Mouse (Mus musculus) limb, embryonic 13.5 days (tissue): ENCODE data around the gene Etv2. TPM values are rescaled to one million over a fixed set of nuclear protein-coding genes. Genes with fewer than 3 reads are reported as not detected.

Experiments used
- ATAC-seq: fragments of 200-750 bp; cut with Nextera tagmentation; 2 replicates; pipeline ENCODE4 v1.8.0; 2017; ENCODE audit warnings: low read depth, moderate number of reproducible peaks, moderate TSS enrichment; ENCODE audit not compliant: low FRiP score
- H3K27ac ChIP-seq: fragments of 300-500 bp; sonication (generic); 2 replicates; pipeline ENCODE4 v1.5.1; 2015; ENCODE audit warnings: inconsistent platforms, mild to moderate bottlenecking, moderate library complexity
- H3K27me3 ChIP-seq: fragments of 300-500 bp; sonication (generic); 2 replicates; pipeline ENCODE4 v1.6.1; 2015; ENCODE audit warnings: mild to moderate bottlenecking, inconsistent platforms
- H3K36me3 ChIP-seq: fragments of 300-500 bp; sonication (generic); 2 replicates; pipeline ENCODE4 v1.6.1; 2015; ENCODE audit warnings: inconsistent platforms, mild to moderate bottlenecking, moderate library complexity
- H3K4me1 ChIP-seq: fragments of 300-500 bp; sonication (generic); 2 replicates; pipeline ENCODE4 v1.6.1; 2015; ENCODE audit warnings: inconsistent platforms
- H3K4me2 ChIP-seq: fragments of 300-500 bp; sonication (generic); replicated peaks from 2 replicates; pipeline ENCODE4 v1.6.1; 2015; ENCODE audit warnings: inconsistent platforms, mild to moderate bottlenecking, moderate library complexity
- H3K4me3 ChIP-seq: fragments of 300-500 bp; sonication (generic); 2 replicates; pipeline ENCODE4 v1.5.1; 2015; ENCODE audit warnings: moderate library complexity, mild to moderate bottlenecking, inconsistent platforms
- H3K9ac ChIP-seq: fragments of 300-500 bp; sonication (generic); 2 replicates; pipeline ENCODE4 v1.6.1; 2015; ENCODE audit warnings: mild to moderate bottlenecking, inconsistent platforms
- H3K9me3 ChIP-seq: fragments of 300-500 bp; sonication (generic); 2 replicates; pipeline ENCODE4 v1.6.1; 2016; ENCODE audit warnings: inconsistent platforms
- WGBS: fragments of 180-500 bp; shearing (Covaris S2); methylation state at CpG from one replicate; pipeline ENCODE4 v1.1.7; 2015; 5-methylcytosine and 5-hydroxymethylcytosine counted together
- polyA plus RNA-seq: library from polyadenylated mRNA; unstranded; fragments of >200 nt; fragmentation: Nextera tagmentation; extraction: Ambion mirVana; gene quantifications from 2 replicates; pipeline ENCODE4 v1.2.1, GENCODE M21; 2015

Gene Etv2
- polyA plus RNA-seq = not detected in 2 replicates

DNA sequence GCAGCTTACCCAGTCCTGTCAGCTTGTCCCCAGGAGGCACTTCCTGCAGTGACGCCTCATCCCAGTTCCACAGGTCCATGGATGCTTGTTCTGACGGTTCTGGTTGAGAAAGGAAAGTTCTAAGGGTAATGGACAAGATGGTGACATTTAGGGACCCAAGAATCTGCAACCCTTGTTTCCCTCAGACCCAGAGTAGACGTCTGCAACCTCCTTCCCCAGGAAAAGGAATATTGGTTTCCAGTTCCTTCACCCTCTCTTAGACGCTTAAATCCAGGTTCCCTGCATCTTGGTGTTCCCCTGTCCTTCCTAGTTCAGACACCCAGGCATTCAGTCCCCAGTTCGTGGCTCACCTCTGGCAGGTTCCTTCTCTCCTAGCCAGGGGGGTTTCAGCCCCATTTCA is at the start of gene Etv2:
Etv2 (minus strand) TSS at position 101 of the 400 bp plus-strand sequence.
- no peak within 1 kb of the TSS for H3K27ac ChIP-seq
- WGBS = 3% methylated on average over 5 of the region's 5 CpGs
- peak within 1 kb of the TSS; percentile 51; the same call in 1 of the 2 replicates for H3K9ac ChIP-seq
- H3K27me3 ChIP-seq = peaks cover 56% of the 10 kb centered on the region
- peak within 1 kb of the TSS; percentile 28 for H3K4me3 ChIP-seq
- peak within 1 kb of the TSS; percentile 53 for H3K4me2 ChIP-seq
- peaks cover 8% of the 10 kb centered on the region for H3K36me3 ChIP-seq
- no peaks in the 10 kb centered on the region for H3K9me3 ChIP-seq
- H3K4me1 ChIP-seq = peaks cover 26% of the 10 kb centered on the region
- no peak for ATAC-seq

- no peak overlapping the region for H3K4me2 ChIP-seq
- H3K27ac ChIP-seq = no peak overlapping the region
- no peak overlapping the region for H3K9ac ChIP-seq
- H3K27me3 ChIP-seq = peaks cover 26% of the 10 kb centered on the region
- H3K9me3 ChIP-seq = peaks cover 2% of the 10 kb centered on the region; the same call in 1 of the 2 replicates
- no peak overlapping the region for H3K4me3 ChIP-seq
- 81% methylated on average over 2 of the region's 2 CpGs for WGBS
- H3K36me3 ChIP-seq = no peaks in the 10 kb centered on the region
- ATAC-seq = no peak
- no peaks in the 10 kb centered on the region for H3K4me1 ChIP-seq
Measured at GRCm38 (mm10) chr7:30683425-30683824, 47.8 kb upstream of the Etv2 start.

DNA sequence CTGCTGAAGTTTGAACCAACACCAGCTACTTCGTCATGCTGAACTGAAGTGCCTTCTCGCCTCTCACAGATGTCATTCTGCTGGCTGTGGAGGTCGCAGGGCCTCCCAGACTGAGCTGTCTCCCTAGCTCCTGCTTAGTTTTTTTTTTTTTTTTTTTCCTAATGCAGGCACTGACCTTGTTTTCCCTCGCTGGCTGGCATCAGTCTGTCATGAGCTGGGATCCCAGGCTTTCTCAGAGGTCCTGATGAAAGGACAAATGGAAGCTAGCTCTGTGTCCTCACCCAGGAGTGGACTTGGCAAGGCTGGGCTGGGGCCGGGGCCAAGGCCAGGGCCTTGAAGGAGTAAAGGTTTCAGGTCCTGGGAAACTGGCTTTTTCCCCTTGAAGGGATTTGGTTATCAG is 46.2 kb upstream of the Etv2 start:
- no peak overlapping the region for H3K9ac ChIP-seq
- H3K36me3 ChIP-seq = no peaks in the 10 kb centered on the region
- H3K27ac ChIP-seq = no peak overlapping the region
- peaks cover 5% of the 10 kb centered on the region; the same call in 1 of the 2 replicates for H3K9me3 ChIP-seq
- no peak overlapping the region for H3K4me2 ChIP-seq
- peaks cover 11% of the 10 kb centered on the region for H3K27me3 ChIP-seq
- ATAC-seq = no peak
- H3K4me1 ChIP-seq = no peaks in the 10 kb centered on the region
- 50% methylated on average over 5 of the region's 5 CpGs for WGBS
- no peak overlapping the region for H3K4me3 ChIP-seq

DNA sequence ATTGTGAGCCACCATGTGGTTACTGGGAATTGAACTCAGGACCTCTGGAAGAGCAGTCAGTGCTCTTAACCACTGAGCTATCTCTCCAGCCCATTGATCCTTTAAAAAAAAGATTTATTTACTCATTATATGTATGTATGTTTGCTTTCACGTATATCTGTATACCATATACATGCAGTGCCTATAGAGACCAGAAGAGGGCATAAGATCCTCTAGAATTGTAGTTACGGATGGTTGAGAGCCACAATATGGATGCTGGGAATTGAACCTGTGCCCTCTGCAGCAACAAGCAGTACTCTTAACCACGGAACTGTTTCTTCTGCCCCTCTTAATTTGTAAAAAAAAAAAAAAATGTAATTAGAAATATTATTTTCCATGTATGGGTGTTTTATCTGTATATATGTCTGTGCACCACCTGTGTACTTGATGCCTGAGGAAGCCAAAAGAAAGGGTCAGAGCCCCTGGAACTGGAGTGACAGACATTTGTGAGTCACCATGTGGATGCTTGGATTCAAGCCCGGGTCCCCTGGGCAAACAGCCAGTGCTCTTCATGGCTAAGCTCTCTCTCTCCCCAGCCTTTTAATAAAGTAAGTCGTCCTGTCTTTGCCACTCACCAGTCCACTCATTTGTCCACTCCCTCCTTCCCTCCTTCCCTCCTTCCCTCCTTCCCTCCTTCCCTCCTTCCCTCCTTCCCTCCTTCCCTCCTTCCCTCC is 42.8 kb upstream of the Etv2 start:
- H3K9me3 ChIP-seq = peaks cover 5% of the 10 kb centered on the region; the same call in 1 of the 2 replicates
- H3K4me3 ChIP-seq = no peak overlapping the region
- no peaks in the 10 kb centered on the region for H3K4me1 ChIP-seq
- ATAC-seq = no peak
- H3K9ac ChIP-seq = no peak overlapping the region
- H3K27me3 ChIP-seq = 0 out of 2 replicates have a peak, but pooled peaks cover 3% of the 10 kb centered on the region
- H3K27ac ChIP-seq = no peak overlapping the region
- no peaks in the 10 kb centered on the region for H3K36me3 ChIP-seq
- H3K4me2 ChIP-seq = no peak overlapping the region
- WGBS = 65% methylated on average over 5 of the region's 5 CpGs

DNA sequence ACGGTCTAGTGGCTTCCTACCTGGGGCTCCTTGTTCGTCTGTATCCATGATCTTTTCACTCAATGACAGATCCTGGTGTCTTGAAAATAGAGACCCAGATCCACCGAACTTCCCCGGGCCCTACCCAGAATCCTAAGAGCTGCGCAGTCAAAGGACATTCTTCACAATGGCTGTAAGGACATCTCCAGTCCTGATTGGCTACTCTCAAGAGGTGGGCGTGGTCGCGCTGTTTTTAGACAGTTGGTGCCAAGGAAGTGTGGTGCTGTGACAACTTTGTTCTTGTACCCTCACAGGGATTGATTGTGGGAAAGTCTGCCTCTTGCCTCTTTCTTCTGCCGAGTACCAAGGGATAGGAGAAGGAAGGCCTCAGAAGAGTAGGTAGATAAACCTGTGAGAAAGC is 35.8 kb upstream of the Etv2 start, which contains the start of gene Pmis2:
Pmis2 (minus strand) TSS at position 126 of the 400 bp plus-strand sequence.
- no peaks in the 10 kb centered on the region for H3K27me3 ChIP-seq
- ATAC-seq = no peak
- WGBS = 68% methylated on average over 9 of the region's 9 CpGs
- H3K4me2 ChIP-seq = no peak within 1 kb of the TSS
- no peak within 1 kb of the TSS for H3K27ac ChIP-seq
- no peak within 1 kb of the TSS for H3K4me3 ChIP-seq
- H3K9ac ChIP-seq = no peak within 1 kb of the TSS
- no peaks in the 10 kb centered on the region for H3K4me1 ChIP-seq
- no peaks in the 10 kb centered on the region for H3K9me3 ChIP-seq
- no peaks in the 10 kb centered on the region for H3K36me3 ChIP-seq

- H3K27me3 ChIP-seq = no peaks in the 10 kb centered on the region
- no peak overlapping the region for H3K4me3 ChIP-seq
- H3K9me3 ChIP-seq = no peaks in the 10 kb centered on the region
- H3K4me2 ChIP-seq = no peak overlapping the region
- no peak overlapping the region for H3K9ac ChIP-seq
- peaks cover 8% of the 10 kb centered on the region for H3K4me1 ChIP-seq
- H3K27ac ChIP-seq = no peak overlapping the region
- 42% methylated on average over 3 of the region's 3 CpGs for WGBS
- ATAC-seq = no peak
- no peaks in the 10 kb centered on the region for H3K36me3 ChIP-seq
Measured at GRCm38 (mm10) chr7:30669229-30669628, 33.6 kb upstream of the Etv2 start.

GRCm38 (mm10) chr7:30665321-30665720 is 29.7 kb upstream of the Etv2 start:
- peak overlapping the region; percentile 28; the same call in 1 of the 2 replicates for H3K27ac ChIP-seq
- ATAC-seq = 0 out of 2 replicates have a peak, but pooled peaks have one; percentile 35
- H3K4me2 ChIP-seq = peak overlapping the region; percentile 80
- H3K9ac ChIP-seq = peak overlapping the region; percentile 84
- peak overlapping the region; percentile 74 for H3K4me3 ChIP-seq
- H3K4me1 ChIP-seq = peaks cover 12% of the 10 kb centered on the region
- H3K9me3 ChIP-seq = no peaks in the 10 kb centered on the region
- peaks cover 16% of the 10 kb centered on the region for H3K36me3 ChIP-seq
- no peaks in the 10 kb centered on the region for H3K27me3 ChIP-seq
- 8% methylated on average over 11 of the region's 11 CpGs for WGBS

DNA sequence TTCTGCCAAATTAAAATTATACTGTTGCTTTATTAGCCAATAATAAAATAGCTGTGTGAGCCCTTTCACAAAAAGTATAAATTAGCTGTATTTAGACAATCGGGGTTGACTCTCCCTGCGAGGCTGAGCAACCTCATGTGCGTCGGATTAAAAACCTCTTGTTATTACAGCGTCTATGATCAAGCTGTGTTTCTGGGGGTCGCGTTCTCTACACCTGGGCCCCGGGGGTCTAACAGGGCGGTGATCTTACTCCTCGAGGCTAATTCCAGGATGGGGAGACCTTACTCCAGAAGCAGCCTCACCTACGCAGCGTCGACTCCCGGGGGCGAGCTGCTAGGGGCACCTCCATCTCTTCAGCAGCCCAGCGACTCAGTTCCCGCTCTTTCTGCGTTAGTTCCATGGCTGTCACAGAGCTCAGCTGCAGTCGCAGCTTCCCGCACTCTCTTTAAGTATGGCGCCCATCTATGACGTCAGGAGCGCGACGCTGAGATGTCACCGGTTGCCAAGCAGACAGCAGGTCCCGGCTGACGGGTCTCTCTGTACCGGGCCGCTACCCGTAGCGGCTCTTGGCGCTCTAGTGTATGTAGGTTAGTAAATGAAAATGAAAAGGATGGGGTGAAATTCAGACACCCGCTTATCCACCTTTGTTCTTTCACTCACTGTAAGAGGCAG is 29.0 kb upstream of the Etv2 start, which contains the start of gene Haus5:
Haus5 (minus strand) TSS at position 466 of the 672 bp plus-strand sequence.
- peak within 1 kb of the TSS; percentile 28; the same call in 1 of the 2 replicates for H3K27ac ChIP-seq
- peak; percentile 90 for ATAC-seq
- under 1% methylated on average over 34 of the region's 34 CpGs for WGBS

DNA sequence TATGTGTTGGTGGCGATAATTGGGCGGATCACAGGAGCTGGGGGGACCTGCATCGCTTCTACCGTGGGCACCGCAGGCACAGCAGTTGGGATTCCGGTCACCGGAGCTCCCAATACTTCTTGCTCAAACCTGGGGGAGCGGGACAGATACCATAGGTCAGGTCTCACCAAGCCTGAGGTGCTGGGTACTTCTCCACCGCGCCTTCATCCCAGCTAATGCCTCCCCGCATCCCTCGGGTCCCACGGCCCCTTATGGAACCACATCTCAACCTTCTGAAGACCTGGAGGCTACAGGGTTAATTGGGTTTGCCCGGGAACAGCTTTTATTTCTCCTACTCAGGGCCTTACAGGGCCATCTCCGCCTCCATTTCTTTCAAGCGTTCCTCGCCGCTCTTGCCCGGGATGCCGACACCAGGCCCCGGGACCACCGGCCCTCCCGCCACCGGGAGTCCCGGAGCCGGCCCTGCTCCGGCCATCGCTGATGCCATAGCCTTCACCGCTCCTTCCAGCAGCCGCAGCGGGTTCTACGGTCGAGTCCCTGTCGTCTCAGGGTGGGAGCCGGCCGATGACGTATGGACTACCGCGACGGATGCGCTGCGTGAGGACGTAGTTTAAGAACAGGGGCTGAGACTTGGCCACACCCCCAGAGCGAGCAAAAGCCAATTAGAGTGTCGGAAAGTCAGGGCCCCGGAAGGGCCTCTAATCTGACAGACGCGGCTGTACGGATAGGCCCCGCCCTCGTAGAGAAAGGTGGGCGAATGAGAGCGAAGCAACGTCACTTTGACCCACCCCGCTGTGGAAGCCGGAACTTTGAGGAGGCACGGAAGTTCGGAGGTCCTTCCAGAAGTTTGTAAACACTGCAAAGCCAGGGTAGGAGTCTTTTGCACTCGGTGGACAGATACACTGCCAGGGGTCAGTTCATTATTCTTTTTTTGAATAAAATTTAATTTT is 14.2 kb upstream of the Etv2 start, which contains the start of gene Rbm42:
Rbm42 (minus strand) TSS at position 727 of the 950 bp plus-strand sequence.
- Histone ChIP-seq H3K4me3 (peak within 1 kb of the TSS; percentile 94), H3K27me3 (no peaks in the 10 kb centered on the region), H3K27ac (0 out of 2 replicates have a peak within 1 kb of the TSS, but pooled peaks have one; percentile 29), H3K4me1 (peaks cover 11% of the 10 kb centered on the region), H3K9ac (peak within 1 kb of the TSS; percentile 97), H3K9me3 (no peaks in the 10 kb centered on the region), H3K36me3 (peaks cover 67% of the 10 kb centered on the region), H3K4me2 (peak within 1 kb of the TSS; percentile 87)
- peak; percentile 99 for ATAC-seq
- WGBS = 1% methylated on average over 59 of the region's 59 CpGs

More for the DNA sequence above, 29.0 kb upstream of the Etv2 start, which contains the start of gene Haus5:
- peak within 1 kb of the TSS; percentile 84 for H3K9ac ChIP-seq
- H3K4me2 ChIP-seq = peak within 1 kb of the TSS; percentile 80
- H3K4me1 ChIP-seq = peaks cover 12% of the 10 kb centered on the region
- no peaks in the 10 kb centered on the region for H3K9me3 ChIP-seq
- no peaks in the 10 kb centered on the region for H3K27me3 ChIP-seq
- H3K36me3 ChIP-seq = peaks cover 22% of the 10 kb centered on the region
- peak within 1 kb of the TSS; percentile 74 for H3K4me3 ChIP-seq

- WGBS = 19% methylated on average over 4 of the region's 4 CpGs
- Histone ChIP-seq H3K36me3 (peaks cover 42% of the 10 kb centered on the region), H3K9me3 (no peaks in the 10 kb centered on the region), H3K27ac (no peak overlapping the region), H3K4me2 (no peak overlapping the region), H3K4me3 (no peak overlapping the region), H3K4me1 (peaks cover 21% of the 10 kb centered on the region), H3K9ac (no peak overlapping the region), H3K27me3 (peaks cover 26% of the 10 kb centered on the region)
- ATAC-seq = no peak
Measured at GRCm38 (mm10) chr7:30639083-30639482, 3.4 kb upstream of the Etv2 start.

DNA sequence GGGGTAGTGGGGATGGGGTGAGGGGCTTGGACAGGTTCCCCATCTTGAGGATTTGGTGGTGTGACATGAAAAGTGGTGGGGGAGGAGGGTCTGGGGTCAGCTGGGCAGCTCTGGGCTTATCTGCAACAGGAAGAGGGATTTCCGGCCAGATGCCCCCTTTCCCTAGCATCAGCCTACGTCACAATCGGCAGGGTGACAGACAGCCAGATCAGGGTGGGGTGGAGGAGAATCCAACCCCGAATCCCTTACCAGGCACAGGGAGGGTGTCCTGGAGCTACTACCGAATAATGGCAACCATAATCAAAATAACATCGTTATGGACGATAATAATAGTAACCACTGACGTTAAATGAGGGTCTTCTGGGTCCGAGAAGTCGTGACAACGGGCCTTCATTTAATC is 743 bp upstream of the Etv2 start:
- peaks cover 51% of the 10 kb centered on the region for H3K27me3 ChIP-seq
- no peak overlapping the region for H3K27ac ChIP-seq
- no peaks in the 10 kb centered on the region for H3K9me3 ChIP-seq
- peaks cover 26% of the 10 kb centered on the region for H3K4me1 ChIP-seq
- peaks cover 15% of the 10 kb centered on the region for H3K36me3 ChIP-seq
- H3K9ac ChIP-seq = no peak overlapping the region
- ATAC-seq = no peak
- no peak overlapping the region for H3K4me2 ChIP-seq
- 24% methylated on average over 11 of the region's 11 CpGs for WGBS
- no peak overlapping the region for H3K4me3 ChIP-seq
